Mouse (Mus musculus) forebrain, embryonic 12.5 days (tissue): ENCODE measurements around the gene Adamts4. TPM values are rescaled to one million over a fixed set of nuclear protein-coding genes. Genes with fewer than 3 reads are reported as not detected.
"Not testable (repeated sequence)": the region's sequence is repeated elsewhere in the genome, so short reads cannot be mapped to it uniquely, and the experiment has no call there.

Experiments used
- ATAC-seq: fragments of 200-750 bp; cut with Nextera tagmentation; 2 replicates; pipeline ENCODE4 v1.8.0; 2017; ENCODE audit warnings: moderate TSS enrichment; ENCODE audit not compliant: low FRiP score
- H3K27ac ChIP-seq: fragments of 300-500 bp; sonication (generic); 2 replicates; pipeline ENCODE4 v1.5.1; 2016; ENCODE audit warnings: mild to moderate bottlenecking
- H3K27me3 ChIP-seq: fragments of 300-500 bp; sonication (generic); 2 replicates; pipeline ENCODE4 v1.6.1; 2016; ENCODE audit warnings: mild to moderate bottlenecking
- H3K36me3 ChIP-seq: fragments of 300-500 bp; sonication (generic); replicated peaks from 2 replicates; pipeline ENCODE4 v1.6.1; 2016; ENCODE audit warnings: mild to moderate bottlenecking
- H3K4me1 ChIP-seq: fragments of 300-500 bp; sonication (generic); 2 replicates; pipeline ENCODE4 v1.6.1; 2016
- H3K4me2 ChIP-seq: fragments of 300-500 bp; sonication (generic); 2 replicates; pipeline ENCODE4 v1.6.1; 2016; ENCODE audit warnings: mild to moderate bottlenecking, moderate library complexity
- H3K4me3 ChIP-seq: fragments of 300-500 bp; sonication (generic); replicated peaks from 2 replicates; pipeline ENCODE4 v1.5.1; 2016; ENCODE audit warnings: mild to moderate bottlenecking
- H3K9ac ChIP-seq: fragments of 300-500 bp; sonication (generic); 2 replicates; pipeline ENCODE4 v1.6.1; 2016; ENCODE audit warnings: mild to moderate bottlenecking
- H3K9me3 ChIP-seq: fragments of 300-500 bp; sonication (generic); 2 replicates; pipeline ENCODE4 v1.6.1; 2016
- WGBS: fragments of 180-500 bp; shearing (Covaris S2); methylation state at CpG from one replicate; pipeline ENCODE4 v1.1.7; 2016; 5-methylcytosine and 5-hydroxymethylcytosine counted together
- polyA plus RNA-seq: library from polyadenylated mRNA; unstranded; fragments of >200 nt; fragmentation: Nextera tagmentation; extraction: Ambion mirVana; gene quantifications from 2 replicates; pipeline ENCODE4 v1.2.1, GENCODE M21; 2016

Gene Adamts4
- polyA plus RNA-seq, 1 experiment from 2014 or later: 8.9 TPM

GRCm38 (mm10) chr1:171232800-171233730, 17.2 kb upstream of the Adamts4 start:
- Histone ChIP-seq H3K9ac (no peak overlapping the region), H3K36me3 (peaks cover 48% of the 10 kb centered on the region), H3K4me2 (no peak overlapping the region), H3K9me3 (no peaks in the 10 kb centered on the region), H3K4me3 (no peak overlapping the region), H3K27ac (no peak overlapping the region), H3K4me1 (peaks cover 6% of the 10 kb centered on the region; the same call in 1 of the 2 replicates), H3K27me3 (no peaks in the 10 kb centered on the region)
- ATAC-seq: no peak
- WGBS: 92% methylated on average over 12 of the region's 12 CpGs

- H3K36me3 ChIP-seq: peaks cover 59% of the 10 kb centered on the region
- WGBS: 93% methylated on average over 14 of the region's 14 CpGs
- no peaks in the 10 kb centered on the region for H3K27me3 ChIP-seq
- H3K4me2 ChIP-seq: no peak within 1 kb of the TSS
- no peak within 1 kb of the TSS for H3K27ac ChIP-seq
- peaks cover 6% of the 10 kb centered on the region; the same call in 1 of the 2 replicates for H3K4me1 ChIP-seq
- no peak within 1 kb of the TSS for H3K4me3 ChIP-seq
- ATAC-seq: no peak
- H3K9ac ChIP-seq: no peak within 1 kb of the TSS
- H3K9me3 ChIP-seq: no peaks in the 10 kb centered on the region
Observed at GRCm38 (mm10) chr1:171234126-171234525, 16.1 kb upstream of the Adamts4 start, which contains the start of gene Fcer1g. Gene Fcer1g (minus strand): TSS chr1:171234365.

DNA sequence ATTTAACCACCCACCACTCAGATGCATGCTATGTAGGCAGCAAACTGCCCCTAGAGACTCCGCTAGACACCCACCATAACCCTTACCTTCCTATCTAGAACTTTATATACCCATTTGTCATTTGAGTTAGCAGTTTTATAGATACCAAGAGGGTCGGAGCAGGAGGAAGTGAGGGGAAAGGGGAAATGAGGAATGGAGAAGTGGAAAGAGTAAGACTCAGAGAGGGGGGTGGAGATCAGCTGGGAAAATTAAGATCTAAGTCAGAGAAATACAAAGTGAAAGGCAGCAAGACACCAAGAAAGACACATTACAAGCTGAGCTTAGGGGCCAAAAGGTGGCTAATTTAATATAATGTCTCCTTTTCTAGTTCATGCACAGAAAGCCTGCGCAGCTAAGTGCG, 15.7 kb upstream of the Adamts4 start:
- Histone ChIP-seq H3K4me1 (peaks cover 2% of the 10 kb centered on the region; the same call in 1 of the 2 replicates), H3K27ac (no peak overlapping the region), H3K4me3 (no peak overlapping the region), H3K36me3 (peaks cover 62% of the 10 kb centered on the region), H3K27me3 (no peaks in the 10 kb centered on the region), H3K4me2 (no peak overlapping the region), H3K9me3 (no peaks in the 10 kb centered on the region), H3K9ac (no peak overlapping the region)
- ATAC-seq: no peak
- WGBS: 97% methylated on average over 4 of the region's 4 CpGs

DNA sequence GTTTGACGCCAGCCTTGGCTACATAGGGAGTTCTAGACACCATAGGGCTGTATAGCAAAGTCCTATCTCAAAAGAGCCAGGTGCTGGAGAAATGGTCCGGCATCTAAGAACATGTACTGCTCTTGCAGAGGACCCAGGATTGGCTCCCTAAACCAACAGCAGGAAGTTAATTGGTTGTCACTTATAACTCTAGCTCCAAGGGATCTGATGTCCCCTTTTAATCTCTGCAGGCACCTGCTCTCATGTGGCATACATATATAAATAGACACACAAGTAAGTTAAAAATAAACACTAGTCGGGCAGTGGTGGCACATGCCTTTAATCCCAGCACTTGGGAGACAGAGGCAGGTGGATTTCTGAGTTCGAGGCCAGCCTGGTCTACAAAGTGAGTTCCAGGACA, 14.4 kb upstream of the Adamts4 start:
- Histone ChIP-seq H3K27me3 (no peaks in the 10 kb centered on the region), H3K4me3 (no peak overlapping the region), H3K36me3 (peaks cover 71% of the 10 kb centered on the region), H3K9ac (no peak overlapping the region), H3K4me2 (no peak overlapping the region), H3K4me1 (no peaks in the 10 kb centered on the region), H3K27ac (no peak overlapping the region), H3K9me3 (no peaks in the 10 kb centered on the region)
- ATAC-seq: no peak
- 89% methylated on average over 4 of the region's 4 CpGs for whole genome bisulfite sequencing

GRCm38 (mm10) chr1:171237438-171237837, 12.8 kb upstream of the Adamts4 start:
- Histone ChIP-seq H3K9me3 (no peaks in the 10 kb centered on the region), H3K27ac (no peak overlapping the region), H3K4me2 (no peak overlapping the region), H3K27me3 (no peaks in the 10 kb centered on the region), H3K36me3 (peaks cover 85% of the 10 kb centered on the region), H3K4me3 (no peak overlapping the region), H3K4me1 (no peaks in the 10 kb centered on the region), H3K9ac (no peak overlapping the region)
- no peak for ATAC-seq
- WGBS: 84% methylated on average over 6 of the region's 6 CpGs

DNA sequence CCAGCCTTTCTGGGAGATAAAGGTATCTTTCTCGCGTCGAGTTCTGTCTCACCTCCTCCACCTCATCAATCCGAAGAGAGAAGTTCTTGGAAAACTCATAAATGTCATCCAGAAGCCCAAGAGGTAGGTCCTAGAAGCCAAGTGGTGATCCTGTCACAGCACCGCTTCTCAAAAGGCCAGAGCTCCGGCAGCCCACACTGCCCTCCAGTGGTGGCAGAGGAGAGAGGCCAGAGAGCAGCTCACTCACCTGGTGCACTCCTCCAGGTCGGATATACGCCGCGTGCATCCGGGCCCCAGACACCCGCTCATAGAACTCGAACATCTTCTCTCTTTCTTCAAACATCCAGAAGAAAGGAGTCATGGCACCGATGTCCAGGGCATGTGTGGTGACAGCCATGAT, 11.8 kb upstream of the Adamts4 start:
- Histone ChIP-seq H3K36me3 (peaks cover 91% of the 10 kb centered on the region), H3K4me2 (no peak overlapping the region), H3K27ac (no peak overlapping the region), H3K4me1 (no peaks in the 10 kb centered on the region), H3K4me3 (no peak overlapping the region), H3K9me3 (no peaks in the 10 kb centered on the region), H3K9ac (no peak overlapping the region), H3K27me3 (no peaks in the 10 kb centered on the region)
- no peak for ATAC-seq
- whole genome bisulfite sequencing: 75% methylated on average over 14 of the region's 14 CpGs

GRCm38 (mm10) chr1:171239992-171240744, 10.1 kb upstream of the Adamts4 start:
- Histone ChIP-seq H3K27me3 (no peaks in the 10 kb centered on the region), H3K9ac (no peak overlapping the region), H3K9me3 (no peaks in the 10 kb centered on the region), H3K4me2 (no peak overlapping the region), H3K27ac (no peak overlapping the region), H3K4me3 (no peak overlapping the region), H3K4me1 (no peaks in the 10 kb centered on the region), H3K36me3 (peaks cover 86% of the 10 kb centered on the region)
- WGBS: 84% methylated on average over 15 of the region's 15 CpGs
- no peak for ATAC-seq

GRCm38 (mm10) chr1:171240911-171241310, 9.3 kb upstream of the Adamts4 start:
- no peak for ATAC-seq
- H3K36me3 ChIP-seq: peaks cover 84% of the 10 kb centered on the region
- H3K27me3 ChIP-seq: no peaks in the 10 kb centered on the region
- no peak overlapping the region for H3K4me2 ChIP-seq
- peaks cover 6% of the 10 kb centered on the region for H3K4me1 ChIP-seq
- H3K9ac ChIP-seq: no peak overlapping the region
- H3K4me3 ChIP-seq: no peak overlapping the region
- no peaks in the 10 kb centered on the region for H3K9me3 ChIP-seq
- no peak overlapping the region for H3K27ac ChIP-seq
- WGBS: 91% methylated on average over 10 of the region's 10 CpGs

GRCm38 (mm10) chr1:171241952-171242351, 8.3 kb upstream of the Adamts4 start:
- H3K4me2 ChIP-seq, H3K4me3 ChIP-seq, ATAC-seq, H3K27ac ChIP-seq, H3K27me3 ChIP-seq, H3K9me3 ChIP-seq, H3K9ac ChIP-seq: not testable (repeated sequence)
- 82% methylated on average over 12 of the region's 12 CpGs for WGBS
- Histone ChIP-seq H3K36me3 (peaks cover 74% of the 10 kb centered on the region), H3K4me1 (peaks cover 12% of the 10 kb centered on the region)

GRCm38 (mm10) chr1:171245353-171245752, 4.9 kb upstream of the Adamts4 start:
- H3K9ac ChIP-seq: 0 out of 2 replicates have a peak overlapping the region, but pooled peaks have one; percentile 81
- no peak overlapping the region for H3K4me3 ChIP-seq
- no peaks in the 10 kb centered on the region for H3K9me3 ChIP-seq
- ATAC-seq: no peak
- H3K36me3 ChIP-seq: peaks cover 45% of the 10 kb centered on the region
- peaks cover 31% of the 10 kb centered on the region for H3K4me1 ChIP-seq
- H3K27ac ChIP-seq: no peak overlapping the region
- no peaks in the 10 kb centered on the region for H3K27me3 ChIP-seq
- WGBS: 91% methylated on average over 8 of the region's 8 CpGs
- no peak overlapping the region for H3K4me2 ChIP-seq

DNA sequence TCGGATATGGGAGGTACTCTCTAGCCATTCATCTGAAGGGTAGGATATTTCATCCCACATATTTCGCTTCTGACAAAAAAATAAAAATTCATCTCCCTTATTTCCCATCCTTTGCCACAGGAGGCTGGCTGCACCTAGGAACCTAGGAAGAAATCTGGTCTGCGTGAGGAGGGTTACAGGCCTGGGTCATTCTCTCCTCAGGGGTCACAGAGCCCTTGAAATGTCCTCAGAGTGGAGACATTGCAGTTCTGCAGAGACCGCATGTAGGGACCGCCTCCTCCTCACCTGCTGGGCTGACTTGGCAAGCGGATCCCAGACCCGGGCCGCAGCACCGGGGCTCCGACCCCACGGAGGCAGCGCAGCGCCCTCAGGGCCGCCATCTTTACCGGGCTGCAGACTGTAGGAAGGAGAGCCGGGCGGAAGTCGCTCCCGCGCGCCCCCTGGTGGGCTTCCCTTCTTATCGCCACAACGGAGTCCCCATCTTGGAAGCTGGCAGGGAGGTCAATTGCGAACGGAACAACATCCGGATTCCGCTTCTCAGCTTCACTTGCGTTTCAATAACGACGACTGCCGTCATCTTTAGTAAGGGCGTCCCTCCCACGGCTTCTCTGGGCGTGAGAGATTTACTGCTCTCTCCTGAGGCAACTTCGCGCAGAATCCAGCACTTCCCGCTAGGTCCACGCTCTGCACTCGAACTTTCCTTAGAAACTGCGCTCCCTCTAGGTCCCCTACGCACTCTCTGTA, 3.3 kb upstream of the Adamts4 start:
- H3K27ac ChIP-seq: peak overlapping the region; percentile 80
- ATAC-seq: peak; percentile 93
- peak overlapping the region; percentile 81 for H3K9ac ChIP-seq
- H3K4me3 ChIP-seq: peak overlapping the region; percentile 78
- H3K9me3 ChIP-seq: no peaks in the 10 kb centered on the region
- peak overlapping the region; percentile 79 for H3K4me2 ChIP-seq
- H3K4me1 ChIP-seq: peaks cover 47% of the 10 kb centered on the region
- H3K27me3 ChIP-seq: no peaks in the 10 kb centered on the region
- H3K36me3 ChIP-seq: peaks cover 30% of the 10 kb centered on the region
- under 1% methylated on average over 41 of the region's 41 CpGs for WGBS

GRCm38 (mm10) chr1:171247453-171247841, 2.8 kb upstream of the Adamts4 start:
- H3K9ac ChIP-seq: peak overlapping the region; percentile 51
- H3K4me1 ChIP-seq: peaks cover 52% of the 10 kb centered on the region
- no peaks in the 10 kb centered on the region; the same call in 1 of the 2 replicates for H3K27me3 ChIP-seq
- peak overlapping the region; percentile 79 for H3K4me2 ChIP-seq
- peak overlapping the region; percentile 80 for H3K27ac ChIP-seq
- H3K4me3 ChIP-seq: peak overlapping the region; percentile 78
- 15% methylated on average over 13 of the region's 13 CpGs for WGBS
- H3K9me3 ChIP-seq: no peaks in the 10 kb centered on the region
- peaks cover 26% of the 10 kb centered on the region for H3K36me3 ChIP-seq
- peak; percentile 1; the same call in 1 of the 2 replicates for ATAC-seq
